Mouse (Mus musculus) MEL (cell line): ENCODE measurements at regions not wholly inside any gene's neighbourhood (a gene's known extent, or its start where the extent isn't known, plus 50 kb on each side); places are given as distances from the start of the nearest gene placed in this dataset.

Experiments used
- MAFK ChIP-seq: IDR thresholded peaks from 2 replicates; pipeline ENCODE4 v1.6.1; 2011; ENCODE audit warnings: low read depth, mild to moderate bottlenecking, low read length, improper control_type of control experiment, borderline replicate concordance
- MAX ChIP-seq: IDR thresholded peaks from 2 replicates; pipeline ENCODE4 v1.6.1; 2011; ENCODE audit warnings: low read length, improper control_type of control experiment

DNA sequence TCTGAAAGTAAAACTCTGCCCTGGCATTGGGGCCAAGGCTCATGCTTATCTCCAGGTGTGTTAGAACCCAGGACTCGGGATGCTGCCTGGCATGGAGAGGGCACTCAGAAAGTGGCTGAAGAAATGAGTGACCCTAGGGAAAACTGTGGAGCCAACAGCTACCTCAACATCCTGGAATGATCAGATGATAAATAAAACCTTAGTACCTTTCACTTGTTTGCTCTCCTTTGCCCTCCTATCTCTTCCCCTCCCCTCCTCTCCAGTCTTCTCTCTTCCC, 240.9 kb upstream of the Xylt1 start:
- TF ChIP-seq MAX = no peak
- no peak for TF ChIP-seq MAFK
